Mouse (Mus musculus) thymus, postnatal 25 days (tissue): ENCODE data around the gene Apex1.
A peak's percentile ranks its signal among the peaks of the same experiment; 100 is the strongest.
"Not testable (repeated sequence)": the region's sequence is repeated elsewhere in the genome, so short reads cannot be mapped to it uniquely, and the experiment has no call there.

ENCODE experiments used
- DNase-seq: peaks from one replicate; pipeline ENCODE4 v3.0.0; 2022

Gene Apex1

DNA sequence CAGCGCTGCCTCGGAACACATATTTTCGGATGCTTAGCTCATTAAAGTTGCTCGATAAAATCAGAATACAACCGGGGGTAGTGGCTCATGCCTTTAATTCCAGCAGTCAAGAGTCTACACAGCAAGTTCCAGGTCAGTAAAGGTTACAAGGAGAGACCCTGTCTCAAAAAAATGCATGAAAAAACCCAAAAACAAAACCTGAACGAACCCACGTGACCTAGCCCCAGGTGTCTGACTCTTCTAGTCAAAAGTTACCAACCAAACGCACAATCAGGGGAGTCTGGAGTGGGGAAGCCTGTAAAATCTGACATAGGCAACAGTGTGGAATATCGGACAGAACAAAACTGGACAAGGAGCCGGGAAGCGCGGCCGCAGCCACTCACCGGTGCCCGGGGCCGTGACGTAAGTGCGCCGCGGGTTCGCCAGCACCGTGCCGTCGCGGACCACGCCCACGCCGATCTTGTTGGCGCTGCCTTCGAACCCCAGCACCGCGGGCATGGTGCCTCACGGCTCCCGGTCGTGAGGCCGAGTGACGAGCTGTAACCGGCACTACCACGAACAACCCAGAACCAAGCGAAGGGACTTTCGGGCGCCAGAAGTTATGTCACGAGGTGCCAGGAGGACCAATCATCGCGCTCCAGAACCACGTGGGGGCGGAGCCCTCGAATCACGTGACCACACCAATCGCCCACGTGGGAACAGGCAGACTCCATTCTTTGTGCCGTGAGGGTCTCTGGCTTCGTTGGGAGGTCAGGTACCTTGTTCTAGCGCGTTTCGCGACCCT is at the start of gene Apex1, which contains the start of gene Osgep:
Apex1 (plus strand) TSS at position 688 of the 784 bp plus-strand sequence.
Osgep (minus strand) TSS at position 613 of the 784 bp plus-strand sequence.
- DNase-seq = peak; percentile 96

DNA sequence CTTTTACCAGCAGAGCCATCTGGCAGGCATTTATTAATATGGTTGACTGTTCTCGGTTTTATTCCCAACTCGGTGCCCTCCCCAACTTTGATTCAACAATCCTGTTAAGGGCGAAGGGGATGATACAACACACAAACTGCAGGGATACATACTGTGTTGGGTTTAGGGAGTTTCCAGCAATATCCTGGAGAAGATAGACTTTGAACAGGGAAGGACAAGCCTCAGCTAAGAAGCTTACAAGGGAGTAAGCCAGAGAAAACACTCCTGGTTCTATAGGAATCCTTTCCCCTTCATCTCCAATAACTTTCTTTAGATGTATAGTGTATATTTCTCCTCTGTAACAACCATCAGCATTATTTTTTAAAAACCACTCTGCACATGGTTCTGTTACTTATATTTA is 49.6 kb upstream of the Apex1 start:
- no peak for DNase-seq

DNA sequence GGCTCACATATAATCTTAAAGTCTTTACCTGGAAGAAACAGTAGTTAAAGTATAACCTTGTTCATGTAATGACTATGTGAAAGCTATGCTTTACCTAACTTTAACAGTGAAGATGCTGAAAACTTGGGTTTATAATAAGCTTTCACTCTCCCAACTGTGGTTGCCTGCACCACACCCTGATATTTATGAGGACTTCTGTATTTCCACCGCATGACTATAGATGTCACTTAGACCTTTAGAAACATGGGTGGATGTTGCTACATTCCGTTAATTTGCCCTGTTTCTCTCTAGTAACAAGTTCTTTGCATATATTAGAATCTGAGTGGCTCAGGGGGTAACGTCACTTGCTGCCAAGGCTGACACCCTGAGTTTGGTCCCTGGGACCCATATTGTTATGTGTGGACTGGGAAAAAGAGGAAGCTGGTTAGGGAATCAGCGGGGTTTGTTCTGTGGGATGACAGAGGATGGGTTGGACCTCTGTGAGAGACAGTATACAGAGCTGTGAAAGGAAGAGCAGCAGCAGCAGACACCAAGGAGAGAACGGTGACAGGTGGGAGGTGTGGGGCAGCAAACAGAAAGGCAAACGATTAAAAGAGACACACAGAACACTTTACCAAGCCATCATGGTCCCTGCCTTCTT is 49.1 kb upstream of the Apex1 start:
- no peak for DNase-seq

DNA sequence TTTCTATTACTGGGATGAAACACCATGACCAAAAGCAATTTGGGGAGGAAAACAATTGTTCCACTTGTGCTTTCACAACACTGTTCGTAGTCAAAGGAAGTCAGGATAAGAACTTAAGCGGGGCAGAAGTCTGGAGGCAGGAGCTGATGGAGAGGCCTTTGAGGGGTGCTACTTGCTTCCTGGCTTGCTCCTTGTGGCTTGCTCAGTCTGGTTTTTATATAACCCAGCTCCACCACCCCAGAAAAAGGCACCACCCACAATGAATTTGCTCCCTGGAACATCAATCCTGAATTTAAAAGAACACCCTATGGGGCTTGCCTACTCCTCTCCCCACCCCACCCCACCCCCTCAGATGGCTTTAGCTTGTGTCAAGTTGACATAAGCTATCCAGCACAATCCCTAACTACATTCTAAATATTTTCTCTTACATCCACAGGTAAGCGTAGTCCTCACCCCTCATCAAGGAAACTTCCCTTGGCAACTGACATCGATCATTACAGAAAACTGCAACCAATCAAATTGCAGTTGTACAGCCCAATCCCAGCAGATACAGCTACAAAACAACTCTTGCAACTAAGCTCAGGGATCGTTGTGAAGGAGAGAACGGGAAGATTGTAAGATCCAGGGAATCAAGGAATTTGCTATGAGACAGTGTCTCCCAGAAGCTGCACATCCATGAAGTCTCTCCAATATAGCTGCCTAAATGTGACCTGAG is 48.4 kb upstream of the Apex1 start:
- DNase-seq = no peak

DNA sequence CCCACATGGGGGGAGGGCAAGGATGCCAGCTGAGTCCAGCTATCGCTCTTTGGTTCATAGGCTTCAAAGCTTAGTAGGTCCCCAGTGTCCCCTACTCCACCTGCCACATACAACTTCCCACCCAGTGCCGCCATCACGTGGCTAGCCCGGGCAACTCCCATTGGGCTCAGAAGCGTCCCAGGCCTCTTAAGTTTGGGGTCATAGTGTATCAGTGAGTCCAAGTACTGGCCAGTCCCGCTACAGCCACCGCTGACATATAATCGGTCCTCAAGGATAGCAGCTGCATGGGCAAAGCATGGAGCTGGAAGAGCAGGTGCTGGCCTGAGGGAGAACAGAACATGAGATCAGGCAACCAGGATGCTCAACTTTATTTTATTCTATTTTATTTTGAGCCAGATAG is 33.1 kb upstream of the Apex1 start:
- DNase-seq = no peak

DNA sequence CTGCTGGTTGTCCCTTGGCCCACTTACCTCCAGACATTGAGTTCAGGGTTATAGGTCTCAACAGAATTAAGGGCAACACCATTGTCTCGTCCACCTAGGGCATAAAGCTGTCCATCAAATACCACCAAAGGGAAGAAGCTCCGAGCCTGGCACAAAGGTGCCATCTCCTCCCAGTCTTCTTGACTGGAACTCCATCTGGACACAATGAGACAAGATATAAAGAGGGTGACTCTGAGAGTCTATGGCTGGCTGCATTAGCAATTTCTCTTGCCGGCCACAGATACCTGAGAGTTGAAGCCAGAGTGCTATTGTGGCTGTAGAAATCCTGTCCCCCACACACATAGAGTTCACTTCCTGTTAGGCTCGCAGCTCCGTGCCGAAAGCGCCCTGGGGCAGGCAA is 32.7 kb upstream of the Apex1 start:
- no peak for DNase-seq

DNA sequence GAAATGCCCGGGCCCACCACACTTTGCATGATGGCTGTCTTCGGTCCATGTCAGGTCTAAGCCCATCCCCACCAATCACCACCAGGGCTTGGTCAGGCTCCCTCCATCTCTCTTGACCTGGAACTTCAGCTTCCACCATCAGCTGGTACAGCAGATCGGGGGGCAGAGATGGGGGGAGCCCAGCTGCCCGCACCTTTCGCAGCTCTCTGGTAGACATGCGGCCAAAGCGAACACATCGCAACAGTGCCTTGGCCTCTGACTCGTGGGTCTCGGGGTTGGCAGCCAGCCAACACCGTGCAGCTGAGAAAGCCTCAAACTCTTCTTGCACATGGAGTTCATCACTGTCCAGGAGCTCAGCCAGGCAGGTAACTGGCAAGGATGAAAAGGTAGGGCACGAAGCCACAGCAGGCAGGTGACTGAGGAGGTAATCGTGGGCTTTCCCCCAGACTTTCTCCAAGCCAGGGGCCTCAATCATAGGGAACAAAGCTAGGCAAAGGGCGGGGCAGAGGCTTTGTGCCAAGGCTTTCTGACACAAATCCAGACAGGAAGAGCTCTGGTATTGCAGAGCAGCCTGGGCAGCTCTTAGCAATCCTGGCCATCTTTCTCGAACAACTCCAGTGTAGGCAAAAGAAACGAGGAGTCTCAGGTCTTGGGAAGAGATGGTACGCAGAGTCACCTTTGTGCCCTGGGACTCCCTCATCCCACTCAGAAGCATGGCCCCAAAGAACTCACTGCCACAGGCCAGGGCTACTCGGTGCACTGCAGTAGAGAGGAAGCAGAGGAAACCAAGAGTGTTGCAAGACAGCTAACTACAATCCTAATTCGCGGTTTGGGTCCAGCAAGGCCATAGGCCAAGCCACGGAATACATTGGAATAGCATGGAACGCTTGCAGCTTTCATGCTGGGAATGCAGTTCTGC is 32.0 kb upstream of the Apex1 start:
- no peak for DNase-seq

DNA sequence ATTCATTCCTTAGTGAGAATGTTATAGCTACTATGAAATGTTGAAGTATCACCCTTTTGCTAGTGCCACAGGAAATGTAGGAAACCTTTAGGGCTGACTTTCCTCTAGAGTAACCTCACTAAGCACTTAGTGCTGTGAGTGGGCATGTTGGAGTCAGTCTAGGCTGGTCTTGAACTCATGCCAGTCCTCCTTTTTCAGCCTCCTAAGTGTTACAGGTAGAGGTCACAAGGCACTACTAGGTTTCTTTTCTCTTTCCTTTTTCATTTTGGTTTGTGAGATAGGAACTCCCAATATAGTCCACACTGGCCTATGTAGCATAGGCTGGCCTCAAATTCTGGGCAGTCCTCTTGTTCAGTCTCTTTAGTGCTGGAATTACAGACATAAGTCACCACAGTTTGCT is 29.4 kb upstream of the Apex1 start:
- no peak for DNase-seq

DNA sequence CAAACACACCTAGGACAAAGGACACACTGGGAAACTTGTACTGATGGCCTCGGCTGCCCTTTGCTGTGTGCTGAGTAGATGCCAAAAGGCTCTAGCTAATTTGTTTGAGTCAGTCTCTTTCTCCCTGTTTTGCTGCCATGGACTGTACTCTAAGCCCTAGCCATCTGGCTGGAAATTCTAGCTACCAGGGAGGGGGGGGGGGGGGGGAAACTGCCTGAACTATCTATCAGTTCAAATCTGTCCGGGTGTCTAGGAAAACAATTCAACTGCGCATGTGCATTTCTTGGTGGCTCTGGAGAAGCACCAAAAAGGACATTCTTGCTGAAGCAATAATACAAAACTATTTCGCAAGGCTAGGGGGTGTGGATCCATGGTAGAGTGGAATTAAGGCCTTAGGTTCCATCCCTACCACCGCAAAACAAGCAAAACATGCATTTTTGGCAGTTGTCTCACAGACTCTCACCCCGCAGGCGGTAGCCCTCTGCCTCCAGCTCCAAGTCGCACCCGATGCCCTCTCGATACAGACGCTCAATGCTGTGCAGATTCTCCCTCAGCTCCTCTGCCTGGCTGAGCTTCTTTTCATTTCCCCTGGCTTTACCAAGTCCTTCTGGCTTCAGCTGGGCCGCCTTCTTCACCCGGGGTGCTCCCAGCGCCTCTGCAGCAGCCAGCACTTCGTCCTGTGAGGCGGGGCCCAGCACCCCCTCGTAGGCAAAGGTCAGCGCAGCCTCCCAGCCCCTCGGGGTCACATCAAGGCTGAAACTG is 28.6 kb upstream of the Apex1 start:
- DNase-seq = no peak

DNA sequence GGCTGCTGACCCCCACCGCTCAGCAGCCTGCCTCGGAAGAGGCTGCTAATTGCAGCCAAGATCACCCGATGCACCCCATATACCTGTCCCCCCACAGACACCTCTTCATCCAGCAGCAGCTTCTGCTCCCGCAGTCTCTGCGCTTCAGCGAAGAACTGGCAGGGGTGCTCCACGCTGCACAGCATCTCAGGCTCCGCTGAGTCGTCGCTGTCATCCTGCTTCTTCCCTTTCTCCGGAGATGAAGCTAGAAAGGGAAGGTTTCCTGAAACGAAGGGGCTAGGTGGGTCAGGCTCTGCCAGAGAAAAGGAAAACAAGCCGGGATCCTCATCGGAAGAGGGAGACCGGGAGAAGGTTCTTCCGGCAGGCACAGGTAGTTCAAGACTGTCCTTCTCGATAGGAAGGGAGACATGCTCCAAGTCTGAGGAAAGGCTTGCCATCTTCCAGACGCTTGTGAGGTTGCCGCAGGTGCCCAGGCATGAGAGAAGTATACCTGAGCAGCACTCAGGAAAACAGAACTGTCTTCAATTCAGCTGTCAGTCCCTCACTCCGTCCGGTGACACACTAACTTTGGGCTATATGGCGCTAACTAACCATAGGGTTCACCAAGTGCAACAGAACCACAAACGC is 27.9 kb upstream of the Apex1 start:
- DNase-seq = no peak

DNA sequence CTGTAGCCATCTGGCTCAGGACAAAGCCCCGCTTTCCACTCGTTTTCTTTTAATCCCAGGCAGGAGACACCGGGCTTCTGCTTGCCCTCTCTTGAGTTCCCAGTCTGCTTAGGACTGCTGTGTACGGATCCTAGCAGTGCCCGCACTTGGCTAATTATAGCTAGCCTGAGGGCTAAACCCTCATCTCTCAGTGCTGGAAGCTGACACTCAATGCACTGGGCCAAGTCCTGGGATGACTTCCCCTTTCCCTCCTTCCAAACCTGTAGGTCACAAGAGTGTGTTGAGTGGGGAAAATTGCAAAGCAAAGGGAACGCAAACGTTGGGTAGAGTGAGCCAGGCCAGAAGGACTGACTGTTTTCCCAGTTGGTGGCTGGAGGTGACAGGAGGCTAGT is 27.4 kb upstream of the Apex1 start, which contains the start of gene Klhl33:
Klhl33 (minus strand) TSS at position 134 of the 392 bp plus-strand sequence.
- no peak for DNase-seq

DNA sequence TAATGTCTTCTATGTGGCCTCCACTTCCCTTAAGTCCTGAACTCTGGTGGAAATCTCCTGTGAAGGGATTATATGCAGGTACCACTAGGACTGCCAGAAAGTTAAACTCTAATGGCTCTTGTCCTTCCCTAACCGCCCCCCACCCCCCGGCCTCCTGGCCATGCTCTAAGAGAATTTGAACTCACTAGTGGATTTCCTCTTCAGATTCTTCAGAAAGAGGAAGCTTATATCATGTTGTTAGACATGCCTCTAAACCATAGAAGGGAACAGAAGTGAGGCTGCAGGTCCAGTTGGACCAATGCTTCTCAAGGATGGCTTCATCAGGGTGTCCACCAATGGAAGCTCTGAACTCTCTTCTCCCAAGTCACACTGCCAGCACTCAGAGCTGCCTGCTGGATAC is 26.8 kb upstream of the Apex1 start:
- not testable (repeated sequence) for DNase-seq

DNA sequence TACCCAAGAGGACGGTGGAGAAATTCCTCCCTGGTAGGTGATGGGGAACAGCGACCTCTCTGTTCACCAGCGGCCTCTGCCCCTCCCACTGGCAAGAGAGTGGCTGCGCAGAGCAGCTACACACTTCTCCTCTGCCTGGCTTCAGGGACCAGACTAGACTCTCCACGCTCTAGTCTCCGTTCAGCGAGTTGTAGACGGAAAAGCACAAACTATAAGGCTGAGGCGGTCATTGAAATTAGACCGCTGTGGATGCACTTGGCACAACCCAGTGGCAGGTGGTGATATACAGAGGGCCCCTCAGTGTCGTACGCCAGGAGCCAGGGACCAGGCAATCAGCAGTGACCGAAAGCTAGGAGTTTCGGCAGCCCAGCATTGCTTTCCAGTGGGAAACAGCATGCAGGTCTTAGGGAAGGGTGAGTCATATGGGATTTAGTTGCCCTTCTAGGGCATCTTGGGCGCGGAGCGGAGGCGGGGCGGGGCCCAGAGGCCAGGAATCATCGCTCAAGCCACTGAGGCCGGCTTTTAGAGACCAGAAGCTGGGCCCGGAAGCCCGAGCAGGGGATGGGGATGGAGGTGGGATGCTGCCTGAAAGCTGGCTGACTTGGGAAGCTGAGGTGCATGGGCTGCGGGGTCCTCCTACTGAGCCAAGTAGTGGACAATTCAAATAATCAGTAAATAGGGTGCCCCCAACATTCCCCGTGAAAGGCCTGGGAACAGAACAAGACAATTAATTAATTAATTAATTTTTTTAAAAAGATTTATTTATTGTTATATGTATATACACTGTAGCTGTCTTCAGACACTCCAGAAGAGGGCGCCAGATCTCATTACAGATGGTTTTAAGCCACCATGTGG is 20.6 kb upstream of the Apex1 start:
- no peak for DNase-seq

DNA sequence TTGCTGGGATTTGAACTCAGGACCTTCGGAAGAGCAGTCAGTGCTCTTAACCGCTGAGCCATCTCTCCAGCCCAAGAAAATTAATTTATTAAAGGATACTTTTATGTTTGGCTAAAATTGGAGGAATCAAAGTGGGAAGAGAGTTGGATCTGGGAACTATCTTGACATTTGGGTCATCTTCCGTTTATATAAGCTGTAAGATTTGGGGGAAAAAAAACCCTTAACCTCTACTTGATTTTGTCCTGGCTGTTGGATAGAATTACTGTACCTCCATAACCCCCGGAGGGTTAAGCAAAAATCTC is 20.0 kb upstream of the Apex1 start:
- no peak for DNase-seq

DNA sequence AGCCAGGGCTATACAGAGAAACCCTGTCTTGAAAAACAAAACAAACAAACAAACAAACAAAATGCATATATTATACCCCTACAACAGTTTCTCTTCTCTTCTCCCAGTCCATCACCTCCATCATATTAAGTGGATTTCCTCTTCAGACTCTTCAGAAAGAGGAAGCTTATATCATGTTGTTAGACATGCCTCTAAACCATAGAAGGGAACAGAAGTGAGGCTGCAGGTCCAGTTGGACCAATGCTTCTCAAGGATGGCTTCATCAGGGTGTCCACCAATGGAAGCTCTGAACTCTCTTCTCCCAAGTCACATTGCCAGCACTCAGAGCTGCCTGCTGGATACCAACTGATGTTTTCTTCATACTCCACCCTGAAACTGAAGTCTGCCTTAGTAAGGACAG is 19.4 kb upstream of the Apex1 start:
- DNase-seq = not testable (repeated sequence)

DNA sequence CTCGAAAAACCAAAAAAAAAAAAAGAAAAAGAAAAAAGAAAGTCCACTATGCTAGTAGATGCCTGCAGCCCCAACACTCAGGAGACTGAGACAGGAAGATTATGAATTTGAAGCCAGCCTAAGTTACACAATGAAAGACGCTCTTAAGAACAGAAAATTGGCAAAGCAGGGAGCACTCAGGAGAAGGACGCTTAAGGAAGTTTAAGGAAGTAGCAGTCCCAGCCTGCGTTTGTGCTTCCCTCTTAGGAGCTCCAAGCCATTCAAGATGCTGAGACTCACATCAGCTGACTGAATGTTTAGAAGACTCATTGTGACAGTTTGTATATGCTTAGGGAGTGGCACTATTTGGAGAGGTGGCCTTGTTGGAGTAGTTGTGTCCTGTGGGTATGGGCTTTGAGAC is 16.6 kb upstream of the Apex1 start:
- DNase-seq = no peak

DNA sequence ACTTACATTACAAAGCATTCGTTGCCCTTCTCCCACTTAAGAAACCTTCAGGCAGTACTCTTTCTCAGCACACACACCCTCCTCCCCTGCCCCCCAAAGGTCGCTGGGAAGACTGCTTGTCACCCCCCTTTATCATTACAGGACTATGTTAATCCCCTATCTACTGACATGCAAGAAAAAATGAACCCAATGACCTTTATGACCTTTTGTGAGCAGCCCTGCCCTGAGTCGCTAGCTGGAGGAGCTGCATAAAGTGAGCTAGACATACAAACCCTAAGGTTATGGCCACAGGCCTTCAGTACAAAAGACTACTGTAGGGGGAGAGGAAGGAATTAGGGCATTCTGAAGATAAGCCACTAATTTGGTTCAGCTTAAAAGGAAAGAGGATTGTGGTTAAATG is 13.4 kb upstream of the Apex1 start:
- no peak for DNase-seq

DNA sequence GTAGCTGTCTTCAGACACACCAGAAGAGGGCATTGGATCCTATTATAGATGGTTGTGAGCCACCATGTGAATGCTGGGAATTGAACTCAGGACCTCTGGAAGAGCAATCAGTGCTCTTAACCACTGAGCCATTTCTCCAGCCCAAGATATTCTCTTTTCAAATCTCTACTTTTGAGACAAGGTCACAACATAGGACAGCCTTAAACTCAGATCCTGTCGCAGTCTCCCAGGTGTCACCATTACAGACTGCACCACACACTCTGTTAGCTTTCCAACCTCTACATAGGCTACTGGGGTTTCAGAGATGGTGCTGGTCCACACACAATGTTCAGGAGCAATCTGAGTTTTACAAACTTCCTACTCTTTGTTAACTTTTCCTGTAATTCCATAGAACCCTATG is 1.3 kb upstream of the Apex1 start:
- DNase-seq = not testable (repeated sequence)

DNA sequence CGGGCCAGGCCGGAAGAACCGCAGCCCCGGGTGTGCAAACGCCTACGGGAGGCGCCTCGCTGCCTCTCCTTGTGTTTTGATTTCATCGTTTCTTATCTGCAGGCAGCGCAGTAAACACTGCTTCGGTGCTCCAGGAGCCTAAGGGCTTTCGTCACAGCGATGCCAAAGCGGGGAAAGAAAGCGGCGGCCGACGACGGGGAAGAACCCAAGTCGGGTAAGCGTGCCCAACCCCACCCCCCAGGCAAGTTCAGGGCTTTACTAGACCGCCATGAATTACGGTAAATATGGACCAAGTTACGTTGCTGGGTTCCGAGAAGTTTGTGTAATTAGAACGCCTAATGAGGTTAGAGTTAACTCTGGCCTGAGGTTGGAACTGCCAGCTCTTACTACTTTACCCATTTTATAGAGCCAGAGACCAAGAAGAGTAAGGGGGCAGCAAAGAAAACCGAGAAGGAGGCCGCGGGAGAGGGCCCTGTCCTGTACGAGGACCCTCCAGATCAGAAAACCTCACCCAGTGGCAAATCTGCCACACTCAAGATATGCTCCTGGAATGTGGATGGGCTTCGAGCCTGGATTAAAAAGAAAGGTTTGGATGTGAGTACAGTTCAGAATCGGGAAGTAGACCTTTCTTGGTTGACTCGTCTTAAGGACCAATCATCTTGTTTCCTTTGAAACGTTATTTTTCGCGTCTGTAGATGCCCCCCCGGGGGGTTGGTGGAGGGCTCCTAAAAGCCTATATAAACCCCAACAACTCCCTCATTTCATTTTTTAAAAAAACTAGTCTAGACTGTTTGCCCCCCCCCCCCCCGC is 548 bp downstream of the Apex1 start:
- DNase-seq = no peak

DNA sequence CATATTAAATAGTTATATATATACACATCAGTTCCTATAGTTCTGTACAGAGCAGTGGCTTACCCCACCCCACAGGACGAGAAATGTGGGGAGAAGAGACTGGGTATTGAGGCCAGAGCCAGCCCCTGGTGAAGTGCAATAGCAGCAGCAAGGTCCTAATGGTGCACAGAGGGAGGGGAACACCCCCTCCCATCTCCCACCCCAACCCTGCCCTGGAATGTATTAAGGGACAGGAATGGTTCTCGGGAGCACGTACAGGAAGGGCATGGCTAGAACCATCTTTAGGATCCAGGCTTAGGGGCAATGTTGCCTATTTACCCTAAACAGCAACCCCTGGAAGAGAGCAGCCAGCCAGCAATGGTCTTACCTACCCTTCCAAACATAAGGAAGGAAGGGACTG is 2.6 kb downstream of the Apex1 start:
- no peak for DNase-seq
